Mouse (Mus musculus) testis, adult 2 months (tissue): ENCODE data around the gene Abhd17a.
A peak's percentile ranks its signal among the peaks of the same experiment; 100 is the strongest.

Source experiments
- CTCF ChIP-seq: fragments of 200-500 bp; IDR thresholded peaks from 2 replicates; pipeline ENCODE4 v1.5.1; 2012; ENCODE audit warnings: low read depth, mild to moderate bottlenecking, inconsistent platforms, low read length, moderate library complexity; ENCODE audit not compliant: control insufficient read depth, insufficient read depth, insufficient replicate concordance
- POLR2A ChIP-seq: fragments of 200-500 bp; IDR thresholded peaks from 2 replicates; pipeline ENCODE4 v1.6.1; 2012; ENCODE audit warnings: low read depth, mild to moderate bottlenecking, inconsistent platforms, low read length, moderate library complexity; ENCODE audit not compliant: control insufficient read depth

GRCm38 (mm10) chr10:80561116-80561944 is 28.8 kb downstream of the Abhd17a start, which contains the start of gene Rexo1:
- TF ChIP-seq CTCF: peak; percentile 51; the same call in 1 of the 2 replicates
- TF ChIP-seq POLR2A: peak; percentile 38
